Mouse (Mus musculus): ENCODE measurements around the gene Fam13c. TPM values are rescaled to one million over a fixed set of nuclear protein-coding genes. Genes with fewer than 3 reads are reported as not detected.

The Fam13c gene
- total RNA-seq, 2 experiments from 2014 or later, result 4.6 to 6.3 TPM

DNA sequence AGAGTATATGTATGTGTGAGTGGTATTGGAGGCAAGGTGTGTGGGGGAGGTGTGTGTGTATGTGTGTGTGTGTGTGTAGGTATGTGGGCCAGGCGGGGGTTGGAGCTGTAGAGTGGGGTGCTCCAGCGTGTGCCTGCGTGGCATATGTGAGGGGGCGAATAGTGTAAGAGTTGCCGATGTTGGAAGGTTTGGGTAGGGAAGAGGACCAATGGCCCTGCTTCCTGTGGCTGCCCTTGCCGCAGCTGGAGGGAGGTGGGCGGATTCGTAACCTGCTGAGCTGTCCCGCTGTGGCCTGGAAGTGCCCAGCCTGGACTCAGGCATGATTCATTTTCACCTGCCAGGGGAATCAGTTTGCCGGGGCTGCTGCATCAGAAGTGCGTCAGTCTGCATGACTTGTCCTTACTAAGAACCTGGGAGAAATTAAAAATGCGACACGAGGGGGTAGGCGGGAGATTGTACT, 79.4 kb downstream of the Fam13c start:
- no peak for DNase-seq (ENCODE audit: low spot score)

DNA sequence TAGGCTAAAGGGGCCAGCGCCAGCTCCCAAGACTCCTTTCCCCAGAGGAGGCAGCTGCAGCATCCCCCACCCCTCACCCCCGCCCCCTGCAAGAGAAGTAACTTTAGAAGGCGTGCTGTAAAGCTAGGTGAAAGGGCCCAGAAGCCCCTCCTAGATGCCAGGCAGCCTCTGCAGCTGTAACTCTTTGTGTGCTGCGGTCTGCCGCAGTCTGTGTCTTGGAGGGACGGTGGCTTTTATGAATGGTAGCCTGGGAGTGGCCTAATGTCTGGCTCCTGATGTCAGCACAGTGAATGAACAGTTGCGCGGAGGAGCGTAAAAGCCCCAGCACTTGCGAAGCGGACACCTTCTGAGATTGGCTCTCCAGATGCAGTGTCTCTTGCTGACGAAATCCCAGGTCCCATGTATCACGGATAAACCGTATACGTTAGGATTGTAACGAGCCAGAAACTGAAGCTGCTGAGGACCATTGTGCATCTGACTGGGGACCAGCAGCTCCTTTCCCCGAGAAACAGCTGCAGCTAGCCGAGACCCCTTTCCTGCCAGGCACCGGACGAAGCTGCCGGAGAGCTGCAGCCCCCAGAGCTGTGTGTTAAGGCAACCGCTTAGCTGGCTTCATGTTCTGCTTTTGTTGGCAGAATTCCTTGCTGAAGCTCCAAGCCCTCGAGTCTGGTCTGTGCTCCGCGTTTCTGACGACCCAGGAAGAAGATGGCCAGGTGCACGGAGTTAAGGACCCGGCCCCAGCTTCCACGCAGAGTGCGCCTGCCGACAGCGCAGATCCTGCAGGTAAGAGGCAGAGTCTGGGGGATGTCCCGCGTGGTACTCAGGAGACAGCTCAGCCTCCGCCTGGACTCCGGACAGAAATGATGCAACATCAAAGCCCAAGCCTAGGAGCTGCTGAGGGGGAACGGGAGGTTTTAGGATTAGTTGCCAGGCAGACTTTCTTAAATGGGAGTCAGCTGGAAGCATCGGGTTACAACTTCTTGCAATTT, 80.2 kb downstream of the Fam13c start:
- DNase-seq (ENCODE audit: low spot score), result peak; percentile 63

DNA sequence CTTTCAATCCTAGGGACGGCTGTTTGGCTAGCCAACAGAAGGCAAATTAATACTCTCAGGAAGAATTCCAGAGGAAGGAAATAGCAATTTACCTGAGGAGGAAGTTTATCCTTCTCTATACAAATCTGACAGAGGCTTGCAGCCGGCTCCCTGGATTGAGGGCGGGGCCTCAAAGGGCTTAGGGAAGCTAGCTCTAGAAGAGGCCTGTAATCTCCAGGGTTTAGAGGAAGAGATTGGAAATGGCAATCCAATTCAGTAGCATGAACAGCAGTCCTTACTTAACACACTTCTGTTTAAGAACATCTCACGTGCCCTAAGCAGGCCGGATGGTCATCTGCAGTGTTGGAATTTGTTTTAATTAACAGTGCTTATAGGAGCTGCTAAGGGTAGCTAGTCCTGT, 81.1 kb downstream of the Fam13c start:
- DNase-seq (ENCODE audit: low spot score), result no peak

DNA sequence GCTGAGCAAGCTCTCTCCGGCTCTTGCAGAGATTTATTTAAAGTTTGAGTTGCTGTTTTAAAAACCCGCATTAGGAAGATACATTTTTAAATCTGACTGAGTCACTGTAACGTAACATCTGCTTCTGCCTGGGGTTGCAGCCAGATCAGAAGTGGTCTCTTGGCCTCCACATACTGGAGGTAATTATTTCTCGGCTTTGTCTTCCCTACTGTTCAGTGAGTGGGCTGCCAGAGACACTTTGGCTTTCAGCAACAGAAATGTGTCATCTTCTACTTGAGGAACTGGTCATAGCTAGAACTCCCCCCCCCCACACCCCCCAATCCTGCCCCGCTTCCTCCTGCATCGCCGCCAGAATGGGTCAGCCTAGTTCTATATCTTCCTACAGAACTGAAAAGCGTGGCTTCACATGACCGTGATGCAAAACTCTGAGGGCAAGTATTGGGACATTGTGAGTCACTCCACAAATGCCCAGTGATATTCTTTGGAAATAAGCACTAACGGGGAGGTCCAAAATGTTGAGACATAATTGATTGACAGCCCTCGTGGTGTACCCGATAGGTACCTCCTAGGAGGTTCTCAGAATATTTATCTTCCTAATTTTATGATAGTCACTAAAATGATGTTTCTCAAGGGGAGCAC, 90.0 kb downstream of the Fam13c start:
- peak; percentile 12 for DNase-seq (ENCODE audit: low spot score)

DNA sequence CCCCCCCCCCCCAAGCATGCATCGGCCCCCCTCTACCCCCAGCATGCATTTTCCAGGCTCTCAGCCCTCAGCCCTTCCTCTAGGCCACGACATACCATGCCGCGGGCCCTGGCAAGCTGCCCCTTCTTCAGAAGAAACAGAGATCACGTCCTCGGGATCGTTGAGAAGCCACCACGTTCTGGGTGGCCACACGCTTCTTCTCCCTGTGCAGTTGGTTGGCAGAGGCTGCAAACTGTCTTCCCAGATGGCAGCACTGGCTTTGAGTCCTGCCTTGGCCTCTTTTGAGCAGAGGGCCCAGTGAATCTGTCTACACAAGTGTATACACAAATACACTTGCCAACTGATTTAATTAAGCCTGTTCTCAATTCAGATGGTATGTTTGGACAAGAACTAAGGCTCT, 92.0 kb downstream of the Fam13c start:
- no peak for DNase-seq (ENCODE audit: low spot score)

DNA sequence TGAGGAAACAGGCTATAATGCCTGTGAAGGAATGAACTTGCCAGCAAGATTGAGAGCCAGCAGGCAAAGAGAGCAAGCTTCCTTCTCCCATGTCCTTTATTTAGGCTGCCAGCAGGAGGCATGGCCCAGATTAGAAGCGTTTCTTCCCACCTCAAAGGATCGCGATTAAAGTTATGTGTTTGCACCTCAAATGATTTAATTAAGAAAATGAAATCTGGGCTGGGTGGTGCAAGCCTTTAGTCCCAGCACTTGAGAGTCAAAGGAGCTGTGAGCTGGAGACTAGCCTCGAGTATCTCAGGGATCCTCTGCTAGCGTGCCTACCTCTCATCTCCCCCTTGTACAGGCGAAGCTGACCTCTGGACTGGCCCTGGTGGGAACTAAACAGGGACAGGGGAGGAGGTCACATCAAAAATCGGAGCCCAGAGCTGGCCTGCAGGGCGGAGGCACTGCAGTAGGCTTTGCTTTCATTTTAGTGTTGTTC, 93.1 kb downstream of the Fam13c start:
- peak; percentile 28 for DNase-seq (ENCODE audit: low spot score)

DNA sequence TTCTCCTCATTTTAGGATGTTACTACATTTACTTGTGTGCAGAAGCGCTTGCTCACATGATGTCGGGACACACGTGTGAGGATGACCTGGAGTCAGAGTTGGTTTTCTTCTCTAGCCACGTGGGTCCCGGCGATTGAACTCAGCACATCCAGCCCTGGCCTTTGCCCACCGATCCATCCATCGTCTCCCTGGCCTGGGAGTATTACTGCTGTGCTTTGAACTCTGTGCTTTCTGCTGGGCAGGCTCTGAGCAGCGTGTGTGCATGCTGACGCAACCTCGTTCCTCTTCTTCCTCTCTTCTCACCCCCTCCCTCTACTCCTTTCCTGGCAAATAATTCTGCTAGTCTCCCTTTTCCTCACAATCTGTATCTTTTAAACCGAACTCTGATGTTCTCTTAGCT, 93.7 kb downstream of the Fam13c start:
- DNase-seq (ENCODE audit: low spot score), result no peak

DNA sequence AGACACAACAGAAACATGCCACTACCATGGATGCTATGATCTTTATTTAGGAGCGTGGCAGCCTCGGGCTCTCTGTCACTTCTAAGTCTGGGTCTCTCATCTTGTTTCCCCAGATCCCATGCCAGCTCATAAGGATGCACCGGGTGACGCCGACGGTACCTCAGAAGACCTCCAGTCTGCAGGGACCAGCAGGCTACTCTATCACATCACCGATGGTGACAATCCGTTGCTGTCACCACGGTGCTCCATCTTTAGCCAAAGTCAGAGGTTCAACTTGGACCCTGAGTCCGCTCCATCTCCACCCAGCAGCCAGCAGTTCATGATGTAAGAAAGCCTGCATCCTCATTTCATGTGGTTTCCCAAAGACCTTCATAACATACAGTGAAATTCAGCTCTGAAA, 94.3 kb downstream of the Fam13c start:
- DNase-seq (ENCODE audit: low spot score), result no peak

DNA sequence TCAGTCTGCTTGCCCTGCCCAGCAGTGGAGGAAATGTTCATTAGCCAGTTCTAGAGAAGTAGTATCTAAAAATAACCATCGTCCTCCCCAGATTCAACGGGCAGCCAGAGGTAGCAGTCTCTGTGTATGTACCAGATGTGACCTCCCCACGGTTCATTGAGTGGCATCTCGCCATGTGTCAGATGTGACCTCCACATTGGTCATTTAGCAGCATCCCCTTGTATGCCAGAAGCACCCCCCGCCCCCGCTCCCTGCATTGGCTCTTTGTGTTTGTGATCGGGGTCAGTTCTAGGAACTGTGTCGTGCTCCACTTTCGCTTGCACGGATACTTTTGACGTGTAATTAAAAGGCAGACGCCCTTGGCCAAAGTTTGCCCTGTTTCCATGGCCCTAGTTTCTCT, 95.1 kb downstream of the Fam13c start:
- no peak for DNase-seq (ENCODE audit: low spot score)

DNA sequence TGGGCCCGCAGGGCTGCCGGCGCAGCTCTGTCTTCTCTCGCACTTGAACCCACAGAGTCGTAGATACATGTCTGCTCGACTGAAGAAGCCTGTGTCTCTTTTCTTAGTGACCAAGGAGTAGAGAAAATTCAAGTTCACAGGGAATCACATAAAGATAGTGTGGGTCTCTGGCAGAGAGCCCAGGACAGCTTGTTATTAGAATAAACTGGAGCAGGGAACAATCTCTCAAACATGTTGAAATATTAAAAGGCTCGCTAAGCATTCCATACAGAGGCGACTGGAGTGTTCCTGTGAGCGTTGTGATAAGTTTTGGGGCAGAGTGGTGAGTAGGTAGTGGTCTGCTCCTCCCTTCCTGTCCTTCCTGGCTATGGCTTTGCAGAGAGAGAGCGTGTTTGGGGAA, 97.4 kb downstream of the Fam13c start:
- DNase-seq (ENCODE audit: low spot score), result no peak

DNA sequence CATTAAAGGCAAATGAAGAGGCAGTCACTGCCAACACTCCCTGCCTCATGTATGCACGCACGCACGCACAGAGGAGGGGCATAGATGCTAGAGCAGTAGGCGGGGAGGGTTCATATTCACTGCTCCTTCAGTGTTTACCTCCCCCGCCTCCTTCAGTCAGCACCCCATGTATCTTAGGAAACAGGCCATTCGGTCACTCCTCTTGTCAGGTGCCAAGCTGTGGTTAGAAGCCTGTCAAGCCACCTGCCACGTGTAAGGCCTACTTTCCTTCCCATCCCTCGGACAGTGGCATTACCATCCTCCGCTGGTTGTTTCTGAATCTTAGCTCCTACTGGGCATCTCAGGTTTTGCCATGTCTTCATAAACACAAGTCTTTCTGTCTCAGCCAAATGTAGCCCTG, 99.0 kb downstream of the Fam13c start:
- DNase-seq (ENCODE audit: low spot score), result no peak

DNA sequence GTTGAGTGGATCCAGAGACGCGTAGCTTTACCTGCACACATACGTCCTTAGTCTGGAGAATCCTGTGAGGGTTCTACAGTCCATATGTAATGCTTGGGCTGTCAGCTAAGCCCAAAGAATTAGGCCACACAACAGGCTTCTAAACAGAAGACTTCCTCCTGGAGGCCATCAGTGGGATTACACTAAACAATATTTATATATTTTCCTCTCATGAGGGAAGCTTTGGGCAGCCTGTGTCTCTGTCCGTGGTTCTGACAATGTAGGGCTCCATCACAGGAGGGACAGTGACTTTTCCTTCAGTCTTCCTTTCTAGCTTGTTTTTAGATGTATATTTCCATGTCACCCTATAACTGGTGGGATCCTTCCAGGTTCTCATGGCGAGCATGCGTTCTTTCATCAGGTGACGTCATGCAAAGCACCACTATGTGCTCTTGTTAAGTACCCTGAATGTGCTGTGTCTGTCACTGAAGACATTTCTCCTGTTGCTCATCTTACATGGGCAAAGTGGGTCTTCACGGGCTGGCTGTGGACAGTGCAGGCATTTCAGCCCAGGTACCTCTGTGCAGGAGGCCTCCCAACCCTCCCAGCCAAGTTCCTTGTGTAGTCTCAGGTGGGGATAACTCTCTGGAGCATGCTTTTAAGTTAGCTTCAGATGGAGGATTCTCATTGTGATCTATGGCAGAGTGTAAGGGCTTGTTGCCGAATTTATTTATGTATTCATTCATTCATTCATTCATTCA, 100.3 kb downstream of the Fam13c start:
- DNase-seq (ENCODE audit: low spot score), result peak; percentile 12

DNA sequence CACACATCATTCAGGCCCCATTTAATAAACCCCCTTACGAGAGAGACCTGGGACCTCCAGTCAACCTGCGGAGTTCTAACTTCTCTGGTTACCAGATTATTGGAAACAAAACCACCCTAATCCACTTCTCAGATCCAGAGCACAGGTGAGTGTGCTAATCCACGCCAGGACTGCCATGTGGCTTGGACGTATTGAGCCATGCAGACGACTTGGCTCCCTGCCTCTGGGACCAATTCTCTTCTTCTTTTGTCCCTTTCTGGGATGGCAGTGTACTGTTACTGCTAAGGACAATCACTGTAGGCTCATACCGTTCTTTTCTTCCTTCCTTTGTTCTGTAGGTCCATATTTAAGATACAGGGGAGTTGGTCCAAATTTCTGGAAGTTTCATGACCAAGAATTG, 102.6 kb downstream of the Fam13c start:
- DNase-seq (ENCODE audit: low spot score), result no peak

DNA sequence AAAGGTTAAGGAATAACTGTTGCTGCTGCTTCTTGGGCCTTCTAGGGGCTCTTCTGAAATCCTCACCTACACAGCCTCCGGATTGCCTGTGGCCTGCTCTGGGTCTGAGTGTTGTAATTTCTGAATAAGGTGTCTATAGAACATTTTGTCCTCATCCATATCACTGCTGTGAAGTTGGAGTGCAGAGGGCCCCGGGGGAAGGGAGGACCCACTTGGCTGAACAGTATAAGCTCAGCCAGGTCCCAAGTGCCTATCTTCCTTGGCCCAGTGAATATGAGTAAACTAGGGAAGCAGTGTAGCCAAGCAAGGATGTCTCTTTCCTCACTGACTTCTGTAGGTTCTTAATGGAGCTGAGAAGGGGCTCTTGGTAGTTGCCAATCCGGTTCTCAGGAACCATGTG, 112.2 kb downstream of the Fam13c start:
- peak; percentile 30 for DNase-seq (ENCODE audit: low spot score)

DNA sequence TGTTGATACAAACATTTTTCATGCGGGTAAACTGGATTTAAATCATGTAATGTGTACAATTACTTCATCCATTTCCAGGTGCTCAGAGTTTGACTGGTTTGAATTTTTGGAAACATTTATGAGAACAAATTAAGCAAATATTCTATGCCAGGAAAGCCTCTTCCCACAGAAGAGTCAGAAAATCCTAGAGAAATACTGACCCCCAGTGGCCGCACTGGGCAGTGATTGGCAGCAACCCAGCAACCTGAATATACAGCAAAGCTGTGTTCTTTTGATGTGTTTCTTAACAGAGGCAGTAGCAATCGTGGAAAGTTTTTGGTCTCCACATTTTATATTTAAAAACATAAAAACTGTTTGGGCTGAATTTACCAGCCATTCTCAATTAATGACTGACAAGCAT, 123.4 kb downstream of the Fam13c start:
- peak; percentile 77 for DNase-seq (ENCODE audit: low spot score)

DNA sequence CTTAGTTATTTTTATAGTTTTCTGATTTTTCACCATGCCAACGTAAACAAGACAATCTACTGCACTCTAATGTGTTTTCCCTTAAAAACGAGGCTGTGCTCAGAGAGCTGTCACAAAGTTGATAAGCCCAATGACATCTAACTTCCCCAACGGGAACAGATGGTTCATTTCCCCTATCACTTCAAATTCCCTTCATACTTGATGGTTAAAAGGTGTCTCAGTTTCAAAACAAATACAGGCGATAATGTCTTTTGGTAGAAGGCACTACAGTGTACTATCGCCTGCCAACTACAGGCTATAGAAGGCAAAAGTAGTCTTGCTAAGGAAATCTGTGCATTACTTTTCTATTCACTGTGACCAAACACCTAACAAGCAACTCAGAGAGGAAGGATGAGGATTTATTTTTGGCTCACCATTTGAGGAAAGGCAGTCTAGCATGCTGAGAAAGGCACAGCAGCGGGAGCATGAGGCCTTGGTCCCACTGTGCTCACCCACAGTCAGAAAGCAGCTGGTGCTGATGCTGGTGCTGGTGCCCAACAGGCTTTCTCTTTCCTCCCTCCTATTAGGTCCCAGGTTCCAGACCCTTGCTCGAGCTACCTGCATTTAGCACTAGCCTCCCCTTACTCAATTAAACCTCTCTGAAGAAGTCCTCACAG, 141.4 kb downstream of the Fam13c start:
- no peak for DNase-seq (ENCODE audit: low spot score)

DNA sequence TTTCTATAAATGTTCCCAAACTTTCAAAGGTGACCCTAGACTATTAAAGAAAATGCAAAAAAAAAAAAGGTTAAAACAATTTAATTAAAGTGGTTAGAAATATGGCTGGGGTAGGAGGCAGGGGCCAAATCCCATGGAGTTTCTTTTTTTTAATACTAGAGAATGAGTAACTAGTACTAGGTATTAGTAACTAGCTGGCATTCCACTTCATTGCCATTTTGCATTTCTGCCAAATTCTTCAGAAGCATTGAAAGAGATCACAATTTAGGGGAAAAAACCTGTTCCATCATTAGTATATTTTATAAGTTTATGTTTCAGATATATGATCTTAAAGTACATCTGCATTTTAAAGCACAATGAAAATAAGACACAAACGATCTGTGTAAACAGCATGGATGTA, 143.9 kb downstream of the Fam13c start:
- no peak for DNase-seq (ENCODE audit: low spot score)

DNA sequence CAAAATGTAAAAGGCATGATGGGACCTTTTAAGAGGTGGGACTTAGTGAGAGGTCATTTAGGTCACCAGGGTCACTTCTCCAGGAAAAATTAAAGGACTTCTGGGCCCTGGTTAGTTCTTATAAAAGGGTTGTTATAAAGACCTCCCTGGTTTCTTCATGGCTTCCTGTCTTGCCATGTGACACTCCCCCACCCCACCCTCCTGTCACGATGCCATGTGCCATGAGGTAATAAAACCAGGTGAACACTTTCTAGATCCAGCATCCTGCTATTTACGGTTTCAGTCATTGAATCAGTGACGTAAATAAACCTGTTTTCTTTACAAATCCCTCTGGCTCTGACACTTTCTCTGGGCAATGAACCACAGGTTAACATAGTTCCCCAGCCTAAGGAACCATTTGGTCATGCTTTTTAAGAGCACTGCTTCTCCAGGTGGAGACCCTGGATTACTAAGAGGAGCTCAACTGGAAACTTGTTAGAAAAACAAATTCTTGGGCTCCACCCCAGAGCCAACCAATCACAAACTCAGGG, 146.7 kb downstream of the Fam13c start:
- no peak for DNase-seq (ENCODE audit: low spot score)

DNA sequence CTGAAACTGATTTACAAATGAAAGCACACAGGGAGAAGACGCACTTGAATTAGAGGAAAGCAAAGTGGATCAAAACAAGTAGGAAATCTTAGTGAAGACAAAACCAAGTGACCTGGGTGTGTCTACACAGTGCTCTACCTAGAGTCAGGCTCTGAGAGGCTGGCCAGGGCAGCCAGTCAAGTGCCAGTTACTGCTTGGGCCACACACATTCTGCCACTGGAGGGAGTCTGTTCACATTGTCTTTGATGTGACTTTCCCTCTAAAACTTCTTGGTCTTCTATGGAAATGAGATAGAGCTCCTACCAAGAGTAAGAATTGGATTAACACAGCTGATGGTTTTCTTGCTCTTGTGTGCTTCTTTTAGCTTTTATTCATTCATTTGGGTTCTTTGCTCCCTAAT, 153.7 kb downstream of the Fam13c start:
- DNase-seq (ENCODE audit: low spot score), result no peak

DNA sequence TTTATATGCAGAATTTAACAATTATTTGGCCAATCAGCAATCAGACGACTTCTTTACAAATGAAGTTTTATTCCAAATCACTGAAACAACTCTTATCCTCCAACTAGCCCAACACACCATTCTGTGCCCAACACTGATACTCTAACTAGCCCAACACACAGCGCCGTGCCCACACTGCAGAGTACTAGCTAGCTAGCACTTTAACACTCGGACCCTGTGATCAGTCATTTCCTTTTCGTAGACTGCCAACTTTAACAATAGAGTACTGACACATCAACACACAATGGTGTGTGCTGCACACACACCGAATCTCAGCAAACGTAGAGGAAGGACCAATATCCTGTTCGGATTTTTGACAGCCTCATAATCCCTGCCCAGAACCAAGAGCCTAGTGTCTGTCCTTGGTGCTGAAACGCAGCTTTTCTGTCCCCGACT, 157.8 kb downstream of the Fam13c start:
- peak; percentile 8 for DNase-seq (ENCODE audit: low spot score)

DNA sequence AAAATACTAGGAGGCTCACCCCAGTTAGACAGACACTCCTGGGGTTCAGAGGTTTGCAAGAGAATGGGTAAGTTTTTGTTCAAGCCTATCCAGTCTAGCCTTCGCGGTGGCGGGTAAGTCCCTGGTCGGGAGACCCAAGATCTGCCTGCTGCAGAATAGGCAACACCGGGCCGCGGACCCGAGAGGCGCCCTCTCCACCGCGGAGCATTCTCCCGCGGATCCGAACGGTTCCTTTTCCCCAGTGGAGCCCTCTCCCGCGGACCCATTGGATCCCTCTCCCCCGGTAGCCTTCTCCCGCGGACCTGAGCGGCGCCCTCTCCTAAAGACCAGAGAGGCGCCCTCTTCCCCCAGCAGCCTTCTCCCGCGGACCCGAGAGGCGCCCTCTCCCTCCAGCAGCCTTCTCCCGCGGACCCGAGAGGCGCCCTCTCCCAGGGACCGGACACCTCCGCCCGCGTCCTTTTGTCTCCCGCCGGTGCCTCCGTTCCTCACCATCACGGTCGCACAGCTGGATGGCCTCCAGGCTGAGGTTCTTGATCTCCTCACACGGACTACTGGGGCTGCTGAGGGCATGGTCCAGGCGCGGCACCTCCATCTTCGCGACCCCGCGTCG, 158.3 kb downstream of the Fam13c start:
- no peak for DNase-seq (ENCODE audit: low spot score)

Measured in gastrocnemius, adult 18-20 months (tissue).